Mouse (Mus musculus): ENCODE measurements at regions not wholly inside any gene's neighbourhood (a gene's known extent, or its start where the extent isn't known, plus 50 kb on each side); places are given as distances from the start of the nearest gene placed in this dataset.
"Not testable (repeated sequence)": the region's sequence is repeated elsewhere in the genome, so short reads cannot be mapped to it uniquely, and the experiment has no call there.

DNA sequence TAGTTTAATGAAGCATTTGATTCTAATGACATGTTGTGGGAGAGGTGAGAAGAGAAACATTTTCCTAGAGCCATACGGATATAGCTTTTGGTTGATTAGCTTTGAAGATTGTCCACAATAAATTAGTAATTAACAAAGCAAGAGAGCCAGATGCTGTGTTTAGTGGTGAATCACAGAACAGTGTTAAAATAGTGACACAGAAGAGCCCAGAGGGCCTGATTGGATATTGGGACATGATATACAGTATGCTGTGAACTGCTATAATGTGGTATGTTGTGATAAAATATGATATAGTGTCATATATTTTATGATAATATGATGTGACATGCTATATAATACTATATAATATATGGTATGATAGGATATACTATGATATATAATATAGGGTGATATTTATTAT is 243.7 kb upstream of the Ngly1 start:
- ATAC-seq (replicated peaks in 1 of 2; ENCODE audit: insufficient read depth in 1 of 2, low FRiP score in 2 of 2, low TSS enrichment in 1 of 2, low read depth in 1 of 2, poor library complexity in 2 of 2, severe bottlenecking in 2 of 2): no peak

DNA sequence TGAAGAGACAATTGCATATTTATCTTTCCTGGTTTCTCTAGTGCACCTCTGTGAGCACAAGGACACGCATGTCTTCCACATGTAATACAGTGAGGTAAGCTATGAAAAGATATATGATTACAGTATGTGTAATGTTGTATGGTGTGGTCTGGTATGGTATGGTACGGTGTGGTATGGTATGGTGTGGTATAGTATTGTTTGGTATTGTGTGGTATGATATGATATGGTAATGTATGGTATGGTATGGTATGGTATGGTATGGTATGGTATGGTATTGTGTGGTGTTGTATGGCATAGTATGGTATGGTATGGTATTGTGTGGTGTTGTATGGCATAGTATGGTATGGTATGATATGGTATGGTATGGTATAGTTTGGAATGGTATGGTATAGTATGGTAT is 242.1 kb upstream of the Ngly1 start:
- no peak for ATAC-seq (replicated peaks in 1 of 2; ENCODE audit: insufficient read depth in 1 of 2, low FRiP score in 2 of 2, low TSS enrichment in 1 of 2, low read depth in 1 of 2, poor library complexity in 2 of 2, severe bottlenecking in 2 of 2)

DNA sequence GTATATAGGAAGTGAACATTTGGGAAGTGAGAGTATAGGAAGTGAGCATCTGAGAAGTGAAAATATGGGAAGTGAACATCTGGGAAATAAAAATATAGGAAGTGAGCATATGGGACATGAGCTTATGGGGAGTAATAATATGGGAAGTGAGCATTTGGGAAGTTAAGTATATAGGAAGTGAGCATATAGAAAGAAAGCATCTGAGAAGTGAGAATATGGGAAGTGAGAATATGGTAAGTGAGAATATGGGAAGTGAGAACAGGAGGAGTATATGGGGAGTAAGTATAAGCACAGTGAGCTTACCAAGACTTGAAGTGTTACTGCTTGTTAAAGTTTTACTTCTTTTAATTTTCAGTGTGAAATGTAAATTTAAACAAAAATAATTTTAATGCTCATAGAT is 239.3 kb upstream of the Ngly1 start:
- ATAC-seq (replicated peaks in 1 of 2; ENCODE audit: insufficient read depth in 1 of 2, low FRiP score in 2 of 2, low TSS enrichment in 1 of 2, low read depth in 1 of 2, poor library complexity in 2 of 2, severe bottlenecking in 2 of 2): no peak

DNA sequence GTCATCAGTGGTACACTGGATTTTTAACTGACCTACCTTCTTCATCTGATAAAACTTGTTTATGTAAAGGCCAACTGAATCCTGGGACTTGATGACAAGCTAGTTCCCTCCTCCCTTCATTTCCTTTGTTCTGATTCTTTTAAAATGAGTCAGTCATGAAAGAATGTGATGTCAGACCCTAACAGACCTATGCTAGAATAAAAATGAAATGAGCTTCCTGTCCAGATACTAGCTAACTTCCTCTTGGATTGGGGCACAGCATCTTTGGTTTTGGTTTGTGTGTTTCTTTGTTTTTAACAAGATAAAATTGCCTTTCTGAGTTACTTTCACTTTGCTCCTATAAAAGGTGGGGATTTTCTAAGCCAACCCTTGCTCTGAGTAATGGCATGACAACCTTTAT is 225.2 kb upstream of the Ngly1 start:
- ATAC-seq (replicated peaks in 1 of 2; ENCODE audit: insufficient read depth in 1 of 2, low FRiP score in 2 of 2, low TSS enrichment in 1 of 2, low read depth in 1 of 2, poor library complexity in 2 of 2, severe bottlenecking in 2 of 2): no peak

DNA sequence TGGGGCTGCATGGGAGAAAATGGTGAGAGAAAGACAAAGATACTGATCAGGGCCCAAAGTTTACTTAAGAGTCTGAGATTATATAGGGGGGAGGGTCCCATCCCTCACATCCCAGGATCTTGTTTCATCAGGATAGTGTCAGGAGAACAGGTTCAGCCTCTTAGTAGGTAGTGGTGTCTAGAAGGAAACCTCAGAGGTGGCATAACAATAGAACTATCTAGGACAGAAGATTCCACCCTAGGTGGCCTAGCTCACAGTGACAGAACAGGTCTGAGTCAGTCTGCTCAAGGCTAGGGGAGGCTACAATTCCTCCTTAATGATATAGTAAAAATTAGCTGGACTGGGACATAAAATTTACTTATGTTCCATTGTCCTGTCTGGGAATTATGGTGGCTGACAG is 211.3 kb upstream of the Ngly1 start:
- no peak for ATAC-seq (replicated peaks in 1 of 2; ENCODE audit: insufficient read depth in 1 of 2, low FRiP score in 2 of 2, low TSS enrichment in 1 of 2, low read depth in 1 of 2, poor library complexity in 2 of 2, severe bottlenecking in 2 of 2)

DNA sequence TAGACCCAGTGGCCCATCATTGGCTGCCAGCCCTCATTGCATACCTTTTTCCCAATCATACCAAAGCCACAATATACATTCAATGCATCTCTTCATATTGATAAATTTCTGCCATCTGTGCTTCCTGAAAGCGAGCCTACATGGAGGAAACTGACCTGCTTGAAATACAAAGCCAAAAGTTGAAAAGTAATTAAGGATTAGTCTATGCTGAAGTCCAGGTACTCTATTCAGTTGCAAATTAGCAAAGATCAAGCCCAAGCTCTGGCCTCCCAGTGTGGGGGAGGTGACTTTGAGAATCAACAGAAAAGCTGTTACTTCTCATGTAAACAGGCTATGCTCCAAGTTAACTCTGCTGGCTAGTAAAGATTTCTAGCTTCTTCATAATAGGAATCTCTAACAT is 210.7 kb upstream of the Ngly1 start:
- ATAC-seq (replicated peaks in 1 of 2; ENCODE audit: insufficient read depth in 1 of 2, low FRiP score in 2 of 2, low TSS enrichment in 1 of 2, low read depth in 1 of 2, poor library complexity in 2 of 2, severe bottlenecking in 2 of 2): no peak

DNA sequence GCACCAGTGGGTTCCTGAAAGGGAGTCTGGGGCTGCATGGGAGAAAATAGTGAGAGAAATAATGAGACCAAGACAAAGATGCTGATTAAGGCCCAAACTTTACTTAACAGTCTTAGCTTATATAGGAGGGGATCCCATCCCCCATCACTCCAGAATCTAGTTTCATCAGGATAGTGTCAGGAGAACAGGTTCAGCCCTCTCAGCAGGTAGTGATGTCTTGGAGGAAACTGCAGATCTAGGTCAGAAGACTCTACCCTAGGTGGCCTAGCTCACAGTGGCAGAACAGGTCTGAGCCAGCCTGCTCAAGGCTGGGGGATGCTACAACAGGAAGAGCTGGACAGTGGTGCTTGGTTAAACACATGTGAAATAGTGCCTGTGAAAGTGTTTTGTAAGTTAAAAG is 204.6 kb upstream of the Ngly1 start:
- no peak for ATAC-seq (replicated peaks in 1 of 2; ENCODE audit: insufficient read depth in 1 of 2, low FRiP score in 2 of 2, low TSS enrichment in 1 of 2, low read depth in 1 of 2, poor library complexity in 2 of 2, severe bottlenecking in 2 of 2)

DNA sequence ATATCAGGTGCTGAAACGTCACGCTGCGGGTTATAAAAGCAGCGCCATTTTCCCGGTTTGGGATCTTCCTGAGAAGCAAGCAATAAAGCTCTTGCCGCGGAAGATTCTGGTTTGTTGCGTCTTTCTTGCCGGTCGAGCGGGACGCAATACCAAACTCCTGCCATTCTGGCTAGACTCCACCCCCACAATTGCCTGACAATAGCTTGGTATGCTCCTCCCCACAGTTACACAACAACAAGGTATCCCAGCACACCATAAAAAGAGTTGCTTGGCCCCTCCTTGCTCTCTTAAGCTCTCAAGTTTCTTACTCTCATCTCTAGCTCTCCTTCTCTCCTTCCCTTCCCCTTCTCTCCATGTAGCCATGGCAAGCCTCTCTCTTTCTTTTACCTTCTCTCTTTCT is 176.5 kb upstream of the Ngly1 start:
- not testable (repeated sequence) for ATAC-seq (replicated peaks in 1 of 2; ENCODE audit: insufficient read depth in 1 of 2, low FRiP score in 2 of 2, low TSS enrichment in 1 of 2, low read depth in 1 of 2, poor library complexity in 2 of 2, severe bottlenecking in 2 of 2)

DNA sequence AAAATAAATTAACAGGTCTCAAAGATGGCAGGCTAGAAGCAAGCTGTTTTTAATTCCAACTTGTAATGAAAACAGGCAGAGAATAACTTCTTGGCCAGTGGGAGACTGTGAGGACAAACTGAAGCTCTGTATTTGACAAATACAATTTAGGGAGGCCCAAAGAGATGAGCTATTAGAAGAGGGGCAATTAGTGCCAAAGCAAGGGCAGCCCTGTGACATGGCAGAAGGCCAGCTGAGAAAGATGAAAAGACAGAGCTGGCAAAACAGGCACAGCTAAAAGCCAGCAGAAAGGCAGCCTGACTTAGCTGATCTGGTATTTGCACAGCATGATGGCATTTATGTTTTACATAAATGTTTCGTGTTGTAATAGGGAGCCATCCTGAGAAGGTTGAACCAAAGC is 175.0 kb upstream of the Ngly1 start:
- ATAC-seq (replicated peaks in 1 of 2; ENCODE audit: insufficient read depth in 1 of 2, low FRiP score in 2 of 2, low TSS enrichment in 1 of 2, low read depth in 1 of 2, poor library complexity in 2 of 2, severe bottlenecking in 2 of 2): no peak

DNA sequence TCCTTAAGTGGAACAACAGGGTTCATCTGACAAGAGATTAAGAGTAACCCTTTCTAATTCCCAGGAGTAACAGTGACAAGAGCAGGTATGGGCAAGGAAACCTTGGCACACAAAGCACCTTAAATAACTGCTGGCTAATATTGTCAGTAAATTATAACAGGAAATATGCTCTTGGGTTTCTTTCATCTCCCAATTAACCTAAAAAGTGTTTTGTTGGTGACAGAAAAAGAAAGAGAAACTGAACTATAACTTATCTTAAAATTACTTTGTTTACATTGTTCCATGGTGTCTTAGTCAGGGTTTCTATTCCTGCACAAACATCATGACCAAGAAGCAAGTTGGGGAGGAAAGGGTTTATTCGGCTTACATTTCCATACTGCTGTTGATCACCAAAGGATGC is 170.0 kb upstream of the Ngly1 start:
- no peak for ATAC-seq (replicated peaks in 1 of 2; ENCODE audit: insufficient read depth in 1 of 2, low FRiP score in 2 of 2, low TSS enrichment in 1 of 2, low read depth in 1 of 2, poor library complexity in 2 of 2, severe bottlenecking in 2 of 2)

DNA sequence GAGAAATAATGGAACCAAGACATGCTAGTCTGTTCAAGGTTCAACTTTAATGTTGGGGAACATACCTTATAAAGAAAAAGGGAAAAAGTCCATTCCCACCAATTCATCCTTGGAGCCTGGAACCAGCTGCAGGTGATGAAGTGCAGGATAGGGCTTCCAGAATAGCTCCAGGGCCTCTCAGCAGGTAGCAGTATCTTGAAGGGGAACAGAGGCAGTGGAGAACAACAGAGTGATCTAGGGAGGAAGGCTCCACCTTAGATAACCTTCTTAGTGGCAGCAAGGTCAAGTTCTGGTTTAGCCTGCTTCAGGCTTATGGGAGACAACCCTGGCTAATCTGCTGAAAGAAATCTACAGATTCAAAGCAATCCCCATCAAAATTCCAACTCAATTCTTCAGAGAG is 161.8 kb upstream of the Ngly1 start:
- ATAC-seq (replicated peaks in 1 of 2; ENCODE audit: insufficient read depth in 1 of 2, low FRiP score in 2 of 2, low TSS enrichment in 1 of 2, low read depth in 1 of 2, poor library complexity in 2 of 2, severe bottlenecking in 2 of 2): not testable (repeated sequence)

DNA sequence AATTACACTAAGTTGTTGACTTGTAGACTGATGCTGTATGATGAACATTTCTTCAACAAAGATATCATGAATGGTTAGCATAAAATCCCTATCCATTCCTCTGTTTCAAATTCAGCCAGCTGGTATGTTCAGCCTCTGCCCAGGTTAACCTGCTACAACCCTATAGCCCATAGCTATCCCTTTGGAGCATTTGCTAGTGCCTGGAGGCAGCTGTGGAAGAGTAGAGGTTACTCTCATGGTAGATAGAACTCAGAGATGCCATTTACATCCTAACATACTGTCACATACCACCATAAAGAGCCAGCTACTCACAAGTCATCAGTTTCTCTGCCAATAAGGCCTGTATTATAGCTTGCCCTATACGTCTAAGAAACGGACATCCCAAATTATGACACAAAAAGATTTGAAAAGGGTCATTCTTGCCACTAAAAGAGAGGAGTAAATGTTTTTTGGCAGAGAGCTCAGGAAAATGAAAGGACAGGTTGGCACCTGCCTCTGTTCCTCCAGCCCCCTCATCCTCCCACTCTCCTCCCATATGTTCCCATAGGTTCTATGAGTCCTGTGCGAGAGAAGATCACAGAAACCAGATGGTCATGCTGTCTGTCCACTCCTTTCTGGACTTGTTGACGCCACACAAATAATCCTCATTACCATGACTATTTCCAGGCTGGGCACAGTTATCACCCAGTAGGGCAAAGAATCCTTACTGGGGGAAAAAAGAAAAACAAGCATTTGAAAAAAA is 156.5 kb upstream of the Ngly1 start:
- no peak for ATAC-seq (replicated peaks in 1 of 2; ENCODE audit: insufficient read depth in 1 of 2, low FRiP score in 2 of 2, low TSS enrichment in 1 of 2, low read depth in 1 of 2, poor library complexity in 2 of 2, severe bottlenecking in 2 of 2)

DNA sequence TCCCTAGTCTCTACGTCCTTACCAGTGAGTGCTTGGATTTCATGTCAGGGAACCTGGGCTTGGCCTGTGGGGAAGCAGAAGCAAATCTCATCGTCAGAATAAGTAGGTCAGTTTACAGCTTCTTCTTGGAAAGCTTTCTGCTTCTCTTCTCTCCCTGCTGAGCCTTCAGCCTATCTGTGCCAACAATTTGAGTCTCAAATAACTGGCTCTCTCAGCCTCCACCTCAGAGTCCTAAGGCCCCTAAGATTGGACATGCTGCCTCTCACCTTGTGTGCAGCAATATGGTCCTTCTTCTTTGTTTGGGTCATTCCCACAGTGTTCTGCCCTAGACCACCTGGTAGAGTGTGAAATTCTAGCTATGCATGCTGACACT is 156.0 kb upstream of the Ngly1 start:
- no peak for ATAC-seq (replicated peaks in 1 of 2; ENCODE audit: insufficient read depth in 1 of 2, low FRiP score in 2 of 2, low TSS enrichment in 1 of 2, low read depth in 1 of 2, poor library complexity in 2 of 2, severe bottlenecking in 2 of 2)

DNA sequence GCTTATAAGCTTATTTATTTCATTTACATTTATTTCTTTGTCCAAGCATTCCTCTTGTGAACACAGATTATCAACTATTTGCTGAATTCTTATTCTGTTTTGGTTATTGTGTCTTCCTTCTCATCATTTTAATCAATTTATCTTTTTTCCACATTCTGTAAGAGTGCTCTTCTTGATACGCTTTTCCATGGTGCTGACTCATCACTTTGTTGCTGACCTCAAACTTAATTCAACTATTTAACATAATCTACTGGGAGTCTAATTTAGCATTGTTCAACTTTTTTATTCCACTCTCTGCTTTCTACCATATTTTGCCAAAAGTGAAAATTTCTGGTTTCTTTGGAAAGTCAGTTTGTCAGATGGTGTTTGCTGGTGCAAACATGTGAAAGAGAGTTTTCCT is 139.7 kb upstream of the Ngly1 start:
- ATAC-seq (replicated peaks in 1 of 2; ENCODE audit: insufficient read depth in 1 of 2, low FRiP score in 2 of 2, low TSS enrichment in 1 of 2, low read depth in 1 of 2, poor library complexity in 2 of 2, severe bottlenecking in 2 of 2): no peak

DNA sequence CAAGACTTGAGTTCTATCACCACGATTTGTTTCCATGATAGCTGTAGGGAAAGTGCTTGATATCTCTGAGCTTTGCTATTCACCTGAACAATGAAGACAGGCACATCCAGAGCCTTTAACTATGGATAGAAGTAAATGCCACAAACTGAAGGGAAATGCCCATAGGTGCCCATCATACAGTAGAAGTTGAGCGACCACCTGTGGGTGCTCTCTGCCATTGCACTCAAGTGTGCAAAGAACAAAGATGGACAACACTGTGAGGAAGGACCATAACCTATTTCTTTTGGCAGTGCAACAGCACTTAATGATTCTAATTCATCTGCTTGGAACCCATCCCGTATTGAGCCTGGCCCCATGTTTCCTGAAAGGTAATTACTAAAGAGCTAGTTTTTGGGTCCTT is 116.4 kb upstream of the Ngly1 start:
- no peak for ATAC-seq (replicated peaks in 1 of 2; ENCODE audit: insufficient read depth in 1 of 2, low FRiP score in 2 of 2, low TSS enrichment in 1 of 2, low read depth in 1 of 2, poor library complexity in 2 of 2, severe bottlenecking in 2 of 2)

DNA sequence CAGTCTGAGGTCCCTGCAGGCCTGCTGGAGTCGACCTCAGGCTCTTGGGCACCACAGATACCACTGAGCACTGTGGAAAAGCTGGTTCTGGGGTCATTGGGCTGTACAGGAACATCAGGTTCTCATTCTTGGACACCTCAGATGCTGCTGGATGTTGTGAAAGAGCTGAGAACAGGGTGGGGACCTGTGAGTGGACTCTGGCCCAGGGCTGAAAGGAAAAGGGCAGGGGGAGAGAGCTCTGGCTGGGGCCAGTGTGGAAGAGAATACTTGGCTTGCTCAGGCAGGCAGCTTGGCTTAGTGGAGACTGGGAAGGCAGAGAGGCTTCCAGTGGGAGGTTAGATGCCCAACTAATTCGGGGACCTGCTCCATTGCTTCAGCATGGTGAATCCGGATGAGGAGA is 115.7 kb upstream of the Ngly1 start:
- no peak for ATAC-seq (replicated peaks in 1 of 2; ENCODE audit: insufficient read depth in 1 of 2, low FRiP score in 2 of 2, low TSS enrichment in 1 of 2, low read depth in 1 of 2, poor library complexity in 2 of 2, severe bottlenecking in 2 of 2)

DNA sequence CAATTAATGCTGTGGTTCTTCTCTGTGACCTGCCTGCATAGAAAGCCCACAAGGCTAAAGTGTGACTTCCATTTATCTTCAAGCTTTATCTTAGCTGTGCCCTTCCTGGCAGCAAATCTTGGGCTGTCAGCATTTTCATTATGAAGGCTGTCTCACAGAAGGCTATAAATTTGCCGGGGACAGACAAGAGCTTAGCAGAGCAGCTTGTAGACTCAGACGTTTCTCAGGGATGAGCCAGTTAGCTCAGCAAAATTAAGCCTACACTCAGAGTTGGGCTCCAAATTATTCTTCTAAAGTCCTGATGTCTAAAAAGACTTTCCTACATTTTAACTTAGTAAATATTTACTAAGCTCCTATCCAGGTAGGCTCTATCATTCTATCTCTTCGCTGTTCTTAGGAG is 112.9 kb upstream of the Ngly1 start:
- no peak for ATAC-seq (replicated peaks in 1 of 2; ENCODE audit: insufficient read depth in 1 of 2, low FRiP score in 2 of 2, low TSS enrichment in 1 of 2, low read depth in 1 of 2, poor library complexity in 2 of 2, severe bottlenecking in 2 of 2)

DNA sequence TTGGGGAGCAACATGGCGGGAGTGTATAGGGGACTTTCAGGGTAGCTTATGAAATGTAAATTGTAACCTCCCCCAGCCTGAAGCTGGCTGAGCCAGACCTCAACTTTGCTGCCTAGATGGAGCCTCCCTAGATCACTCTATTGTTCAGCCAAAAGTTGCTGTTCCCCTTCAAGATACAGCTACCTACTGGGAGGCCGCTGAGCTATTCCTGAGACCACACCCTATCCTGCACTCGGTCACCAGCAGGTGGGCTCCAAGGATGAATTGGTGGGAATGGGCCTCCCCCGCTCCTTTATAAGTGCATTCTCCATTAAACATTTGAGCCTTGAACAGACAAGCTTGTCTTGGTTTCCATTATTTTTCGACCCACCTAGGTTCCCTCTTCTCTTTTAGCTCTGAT is 104.8 kb upstream of the Ngly1 start:
- no peak for ATAC-seq (replicated peaks in 1 of 2; ENCODE audit: insufficient read depth in 1 of 2, low FRiP score in 2 of 2, low TSS enrichment in 1 of 2, low read depth in 1 of 2, poor library complexity in 2 of 2, severe bottlenecking in 2 of 2)

DNA sequence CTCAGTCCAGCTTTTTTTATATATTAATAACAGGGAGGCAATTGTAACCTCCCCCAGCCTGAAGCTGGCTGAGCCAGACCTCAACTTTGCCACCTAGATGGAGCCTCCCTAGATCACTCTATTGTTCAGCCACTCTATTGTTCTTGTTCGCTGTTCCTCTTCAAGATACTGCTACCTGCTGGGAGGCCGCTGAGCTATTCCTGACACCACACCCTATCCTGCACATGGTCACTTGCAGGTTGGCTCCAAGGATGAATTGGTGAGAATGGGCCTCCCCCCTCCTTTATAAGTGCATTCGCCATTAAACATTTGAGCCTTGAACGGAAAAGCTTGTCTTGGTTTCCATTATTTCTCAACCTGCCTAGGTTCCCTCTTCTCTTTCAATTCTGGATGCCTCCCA is 102.3 kb upstream of the Ngly1 start:
- ATAC-seq (replicated peaks in 1 of 2; ENCODE audit: insufficient read depth in 1 of 2, low FRiP score in 2 of 2, low TSS enrichment in 1 of 2, low read depth in 1 of 2, poor library complexity in 2 of 2, severe bottlenecking in 2 of 2): no peak

DNA sequence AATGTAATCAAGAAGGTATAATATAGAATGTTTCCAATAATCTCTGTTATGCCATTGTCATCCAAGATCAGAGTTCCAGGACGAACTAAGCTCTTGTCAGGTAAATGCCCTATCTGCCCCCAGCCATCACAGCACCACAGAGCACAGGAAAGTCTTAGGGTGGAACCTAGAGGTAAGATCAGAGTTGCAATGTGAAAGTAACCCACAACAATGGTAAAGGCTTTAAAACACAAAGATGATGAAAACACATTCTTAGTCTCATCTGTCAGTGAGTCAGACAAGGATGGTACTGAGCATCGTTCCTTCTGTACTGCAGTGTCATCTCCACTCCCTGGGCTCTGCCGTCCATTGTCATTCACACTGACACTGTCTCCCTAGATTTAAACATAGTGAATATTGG is 97.3 kb upstream of the Ngly1 start:
- no peak for ATAC-seq (replicated peaks in 1 of 2; ENCODE audit: insufficient read depth in 1 of 2, low FRiP score in 2 of 2, low TSS enrichment in 1 of 2, low read depth in 1 of 2, poor library complexity in 2 of 2, severe bottlenecking in 2 of 2)
